Mouse (Mus musculus) right cerebral cortex, postnatal 4 days (tissue): Measurements from ENCODE around the gene Rab40b.
A peak's percentile ranks its signal among the peaks of the same experiment; 100 is the strongest.
"Not testable (repeated sequence)": the region's sequence is repeated elsewhere in the genome, so short reads cannot be mapped to it uniquely, and the experiment has no call there.

ENCODE experiments used
- DNase-seq: peaks from one replicate; pipeline ENCODE4 v3.0.0-alpha.2; 2022

Rab40b gene

DNA sequence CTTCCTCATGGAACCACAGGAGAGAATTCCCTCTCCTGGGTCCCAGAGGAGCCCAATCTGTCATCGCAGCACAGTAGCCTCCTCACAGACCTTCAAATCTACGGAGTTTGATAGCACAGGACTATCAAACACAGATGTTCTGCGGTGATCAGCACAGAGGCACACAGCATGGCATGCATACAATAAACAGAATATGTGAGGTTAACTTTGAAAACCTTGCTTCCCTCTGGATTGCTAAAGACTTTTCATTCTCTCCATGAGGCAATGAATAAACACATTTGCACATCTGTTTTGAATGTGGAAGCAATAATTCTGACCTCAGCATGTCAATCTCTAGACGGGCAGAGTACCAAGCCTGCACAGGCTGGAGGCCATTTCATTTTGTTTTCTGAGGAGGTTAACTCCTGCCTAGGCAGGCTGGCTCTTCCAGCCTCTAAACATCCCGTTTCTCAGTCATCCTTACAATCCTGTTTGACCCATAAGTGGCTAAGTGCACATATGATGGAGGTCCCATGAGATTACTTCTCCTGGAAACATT lies 20.8 kb downstream of the Rab40b start:
- no peak for DNase-seq

DNA sequence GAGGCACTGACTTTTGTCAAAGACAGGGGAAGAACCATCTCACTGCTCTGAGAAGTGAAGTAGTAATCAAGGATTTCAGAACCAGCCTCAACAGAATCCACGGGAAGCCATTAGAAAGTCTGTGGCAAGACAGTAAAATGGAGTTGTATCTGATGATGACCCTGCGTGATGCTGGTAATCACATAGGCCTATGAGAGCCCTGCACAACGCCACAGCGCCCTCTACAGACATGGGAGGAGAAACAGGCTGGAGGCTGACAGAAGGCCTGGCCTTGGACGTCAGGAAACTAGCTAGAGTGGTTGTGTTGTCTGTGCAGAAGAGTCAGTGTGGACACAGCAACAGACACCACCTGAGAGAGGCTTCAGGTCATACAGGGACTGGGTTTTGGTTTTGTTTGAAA lies 25.8 kb downstream of the Rab40b start:
- DNase-seq, result peak; percentile 9

DNA sequence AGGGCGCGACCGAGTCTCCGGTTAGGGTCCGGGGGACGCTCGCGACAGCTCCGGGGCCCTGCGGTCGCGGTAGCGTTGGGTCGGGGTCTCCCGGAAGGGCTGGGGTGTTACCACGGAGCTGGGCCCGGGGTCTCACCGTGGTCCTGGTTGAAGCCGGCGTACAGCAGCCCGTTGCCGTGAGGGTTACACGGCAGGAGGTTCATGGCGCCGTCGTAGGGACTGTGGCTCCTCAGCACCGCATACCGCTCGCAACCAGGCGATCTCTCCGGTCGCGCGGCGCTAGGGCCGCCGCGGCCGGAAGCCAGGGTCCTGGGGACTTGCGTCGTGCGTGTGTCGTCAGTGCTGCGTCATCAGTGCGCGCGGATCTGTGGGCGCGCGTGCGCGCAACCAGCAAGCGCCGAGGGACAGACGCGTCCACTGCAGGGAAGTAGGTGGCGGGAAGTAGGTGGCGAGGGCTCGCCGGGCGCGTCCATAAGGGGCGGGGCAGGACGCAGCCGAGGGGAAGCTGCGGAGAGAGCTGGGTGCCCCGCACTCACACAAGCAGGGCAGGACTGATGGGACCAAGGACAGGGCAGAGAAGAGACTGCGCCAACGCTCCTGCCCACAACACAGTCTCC lies 33.9 kb downstream of the Rab40b start, which contains the start of gene Wdr45b:
Gene Wdr45b, minus strand, starts transcription at position 355 of the 617 bp plus-strand sequence.
- peak; percentile 99 for DNase-seq

DNA sequence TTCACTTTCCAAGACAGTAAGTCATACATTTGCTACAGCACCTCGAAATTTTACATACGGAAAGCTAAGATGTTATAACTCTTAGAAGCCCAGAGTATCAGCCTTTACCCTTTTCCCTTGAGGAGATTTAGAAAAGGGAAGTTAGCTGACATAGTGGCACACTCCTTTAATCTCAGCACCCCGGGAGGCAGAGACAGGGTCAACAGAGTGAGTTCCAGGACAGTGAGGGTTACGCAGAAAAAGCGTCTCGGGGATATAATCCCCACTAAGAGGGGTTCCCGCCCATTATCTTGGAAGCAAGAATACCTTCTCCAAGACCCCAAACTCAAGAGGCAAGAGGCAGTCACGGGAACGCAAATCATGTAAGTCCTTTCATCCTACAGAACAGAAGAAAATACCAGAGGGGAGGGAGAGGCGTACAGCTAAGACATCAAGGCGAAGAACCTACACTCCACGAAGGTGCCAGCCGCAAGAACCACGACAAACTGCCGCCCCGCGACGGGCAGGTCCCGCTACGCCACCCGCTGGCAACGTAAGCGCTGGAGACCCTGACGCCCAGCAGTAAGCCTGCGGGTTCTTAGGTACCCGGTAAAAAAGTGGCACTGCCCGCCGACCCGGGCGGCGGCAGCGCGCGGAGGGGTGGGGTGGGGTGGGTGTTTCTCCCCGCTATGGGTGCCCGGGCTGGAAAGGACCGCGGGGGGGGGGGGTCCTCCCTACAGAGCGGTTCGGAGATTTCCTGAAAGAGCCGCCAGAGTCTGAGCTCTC lies 34.5 kb downstream of the Rab40b start:
- peak; percentile 48 for DNase-seq

DNA sequence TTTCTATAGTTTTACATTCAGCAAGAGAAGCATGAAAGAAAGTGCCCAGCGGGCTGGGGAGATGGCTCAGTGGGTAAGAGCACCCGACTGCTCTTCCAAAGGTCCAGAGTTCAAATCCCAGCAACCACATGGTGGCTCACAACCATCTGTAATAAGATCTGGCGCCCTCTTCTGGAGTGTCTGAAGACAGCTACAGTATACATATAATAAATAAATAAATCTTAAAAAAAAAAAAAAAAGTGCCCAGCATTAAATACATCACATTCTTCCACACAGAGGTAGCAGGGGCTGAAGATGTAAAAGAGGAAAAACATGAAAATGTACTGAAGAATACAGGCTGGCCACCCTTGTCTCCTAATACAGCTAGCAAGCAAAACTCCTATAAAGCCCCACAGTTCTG lies 39.3 kb downstream of the Rab40b start:
- DNase-seq, result not testable (repeated sequence)

DNA sequence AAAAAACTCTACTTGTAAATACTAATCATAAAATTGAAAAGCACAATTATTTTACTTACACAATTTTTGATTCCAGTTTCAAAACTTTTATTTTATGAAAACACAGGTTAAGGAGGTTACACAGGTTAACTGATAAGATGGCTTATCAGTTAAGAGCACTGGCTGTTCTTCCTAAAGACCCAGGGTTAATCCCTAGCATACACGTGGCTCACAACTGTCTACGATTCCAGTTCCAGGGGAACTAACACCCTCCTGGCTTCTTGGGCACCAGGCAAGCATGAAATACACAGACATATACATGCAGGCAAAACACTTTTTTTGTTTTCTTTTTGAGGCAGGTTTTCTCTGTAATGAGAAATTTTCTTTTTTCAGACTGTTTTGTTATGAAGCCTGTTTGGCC lies 39.9 kb downstream of the Rab40b start:
- DNase-seq, result no peak

DNA sequence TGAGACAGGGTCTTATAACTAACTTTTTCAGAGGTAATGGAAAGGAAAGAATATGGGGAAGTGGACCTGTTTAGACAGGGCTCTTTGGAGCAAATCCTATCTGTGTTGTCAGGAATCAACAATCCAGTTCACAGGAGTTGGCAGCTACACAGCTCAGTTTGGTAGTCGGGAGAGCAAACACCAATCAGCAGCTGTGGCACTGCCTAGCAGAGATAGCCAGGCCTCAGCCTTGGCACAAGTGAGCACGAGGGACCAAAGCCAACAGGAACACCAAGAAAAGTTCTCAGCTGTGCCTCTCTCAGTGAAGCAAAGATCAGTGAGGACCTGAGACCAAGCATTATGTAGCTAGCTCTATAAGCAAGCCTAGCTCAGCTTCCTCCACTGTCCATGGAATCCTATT lies 41.0 kb downstream of the Rab40b start:
- no peak for DNase-seq

DNA sequence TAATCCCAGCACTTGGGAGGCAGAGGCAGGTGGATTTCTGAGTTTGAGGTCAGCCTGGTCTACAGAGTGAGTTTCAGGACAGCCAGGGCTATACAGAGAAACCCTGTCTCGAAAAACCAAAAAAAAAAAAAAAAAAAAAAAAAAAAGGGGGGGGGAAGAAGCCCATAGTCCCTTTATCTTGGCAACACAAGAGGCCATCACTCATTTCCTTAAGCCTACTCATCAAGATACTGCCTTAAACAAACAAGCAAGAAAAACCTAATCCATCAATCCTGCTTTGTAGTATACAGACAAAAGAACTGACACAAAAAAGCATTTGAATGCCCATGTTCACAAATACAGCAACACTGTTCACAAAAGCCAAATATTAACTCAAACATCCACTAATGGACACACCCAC lies 45.6 kb downstream of the Rab40b start:
- DNase-seq, result not testable (repeated sequence)

DNA sequence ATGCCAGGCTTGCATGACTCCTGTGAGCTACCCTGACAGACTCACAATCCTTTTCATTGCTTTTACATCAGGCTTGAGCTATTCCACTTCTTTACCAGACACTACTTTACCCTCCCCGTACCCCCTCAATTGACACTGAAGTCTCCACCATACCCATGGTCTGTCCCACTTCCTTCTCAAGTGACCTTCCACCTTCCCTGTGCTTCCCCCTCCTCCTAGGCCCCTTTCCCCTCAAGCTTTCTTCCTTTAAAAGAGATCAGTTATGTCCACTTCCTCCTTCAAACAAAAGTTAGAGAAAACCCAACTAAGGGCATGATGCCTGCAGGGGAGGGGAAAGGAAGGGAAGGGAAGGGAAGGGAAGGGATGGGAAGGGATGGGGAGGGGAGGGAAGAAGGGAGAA lies 47.8 kb downstream of the Rab40b start:
- no peak for DNase-seq

DNA sequence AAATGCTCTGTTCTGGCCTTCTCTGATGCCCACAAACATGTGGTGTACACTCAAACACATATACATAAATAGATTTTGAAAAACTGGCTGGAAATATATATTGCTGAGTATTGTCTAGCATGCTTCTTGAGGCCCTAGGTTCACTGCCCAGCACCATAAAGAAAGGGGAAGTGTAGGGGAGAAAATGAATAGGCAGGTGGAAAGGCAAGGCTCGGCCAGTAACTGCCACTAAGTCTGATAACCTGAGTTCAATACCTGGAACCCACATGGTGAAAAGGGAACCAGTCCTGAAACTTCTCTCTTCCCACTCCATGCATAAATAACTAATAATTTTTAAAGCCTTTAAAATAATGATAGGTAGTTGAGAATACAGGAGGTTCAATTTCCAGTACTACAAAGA lies 48.4 kb downstream of the Rab40b start:
- DNase-seq, result no peak

DNA sequence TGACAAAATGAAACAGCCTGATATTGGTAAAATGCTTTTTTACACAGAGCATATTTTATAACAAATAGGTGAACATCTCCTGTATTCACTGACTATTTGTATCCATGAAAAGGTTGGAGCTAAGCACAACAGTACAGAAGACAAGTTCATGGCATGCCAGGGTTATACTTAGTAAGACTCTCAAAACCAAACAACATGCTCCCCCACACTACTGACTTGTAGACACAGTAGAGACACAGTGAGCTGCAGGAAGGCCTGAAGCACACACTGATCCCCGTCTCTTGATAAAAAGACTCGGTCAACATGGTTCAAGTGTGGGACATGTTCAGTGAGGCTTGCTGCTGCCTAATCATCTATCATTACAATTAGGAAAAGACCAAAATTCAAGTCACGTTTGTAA lies 56.4 kb downstream of the Rab40b start:
- DNase-seq, result no peak

DNA sequence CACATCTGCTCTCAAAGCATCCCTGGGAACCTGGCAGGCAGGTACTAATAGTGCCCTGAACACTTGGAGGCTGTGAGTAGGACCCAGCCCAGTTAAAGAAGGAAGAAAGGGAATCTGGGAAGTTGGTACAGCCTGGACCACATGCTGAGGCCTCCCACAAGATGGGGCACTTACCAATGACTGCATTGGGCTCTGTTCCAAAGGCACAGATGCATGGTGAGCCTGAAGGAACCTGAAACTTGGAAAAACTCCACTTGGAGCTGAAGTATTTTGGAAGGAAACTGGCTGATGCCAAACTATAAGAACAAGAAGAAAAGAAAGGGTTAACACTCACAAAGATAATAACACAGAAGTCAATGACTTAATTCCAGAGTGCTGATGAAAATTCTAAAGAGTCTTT lies 59.4 kb downstream of the Rab40b start:
- DNase-seq, result no peak

DNA sequence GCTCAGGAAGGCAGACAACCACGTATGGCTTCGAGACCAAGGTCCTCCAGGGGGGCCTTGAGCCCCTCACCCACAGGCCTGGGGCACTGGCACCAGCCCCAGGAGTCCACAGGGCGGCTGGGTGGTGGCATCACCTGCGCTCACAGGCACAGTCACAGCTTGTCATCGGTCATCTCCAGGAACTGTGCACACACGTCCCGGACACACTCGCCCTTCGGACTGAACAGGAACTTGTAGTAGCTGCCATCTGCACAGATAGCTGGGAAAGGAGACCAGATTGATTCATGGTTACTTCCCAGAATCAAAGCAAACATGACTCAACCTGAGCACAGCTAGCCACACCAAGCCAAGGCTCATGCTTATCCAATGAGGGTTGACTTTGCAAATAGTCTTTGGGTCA lies 59.8 kb downstream of the Rab40b start:
- DNase-seq, result no peak

DNA sequence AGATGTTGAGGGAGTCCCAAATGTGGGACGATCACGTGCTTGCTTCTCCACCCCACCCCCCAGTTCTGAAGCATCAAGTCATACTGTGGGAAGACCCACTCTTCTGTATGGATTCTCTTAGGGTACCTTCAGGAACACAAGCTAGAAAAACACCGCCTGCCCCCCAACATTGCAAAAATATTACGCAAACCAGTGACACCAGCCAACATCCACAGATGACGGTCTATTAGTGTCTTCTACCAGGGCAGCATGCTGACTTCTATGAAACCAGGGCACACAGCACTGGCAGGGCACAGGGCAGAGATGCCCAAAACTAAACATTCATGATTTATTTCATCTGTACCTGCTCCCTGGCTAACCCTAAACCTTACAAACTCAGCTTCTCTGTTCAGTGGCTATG lies 61.4 kb downstream of the Rab40b start:
- DNase-seq, result no peak

DNA sequence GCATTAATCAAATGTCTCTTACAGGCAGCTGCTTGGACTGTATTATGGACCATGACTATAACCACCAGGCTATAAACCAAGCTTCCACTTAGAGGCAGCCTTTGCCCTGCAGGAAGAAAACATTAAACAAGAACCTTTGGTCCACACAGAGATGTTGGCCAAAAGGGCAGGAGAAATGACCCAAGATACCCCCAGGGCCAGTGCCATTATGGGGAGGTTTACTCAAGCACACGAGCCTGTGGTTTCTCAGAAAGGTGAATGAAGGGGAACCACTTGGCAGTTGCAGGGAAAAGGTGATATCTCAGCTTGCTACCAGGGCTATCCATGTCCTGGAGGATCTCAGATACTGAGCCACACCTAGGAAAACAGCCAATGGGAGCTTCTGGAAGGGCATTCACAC lies 62.0 kb downstream of the Rab40b start:
- DNase-seq, result no peak

DNA sequence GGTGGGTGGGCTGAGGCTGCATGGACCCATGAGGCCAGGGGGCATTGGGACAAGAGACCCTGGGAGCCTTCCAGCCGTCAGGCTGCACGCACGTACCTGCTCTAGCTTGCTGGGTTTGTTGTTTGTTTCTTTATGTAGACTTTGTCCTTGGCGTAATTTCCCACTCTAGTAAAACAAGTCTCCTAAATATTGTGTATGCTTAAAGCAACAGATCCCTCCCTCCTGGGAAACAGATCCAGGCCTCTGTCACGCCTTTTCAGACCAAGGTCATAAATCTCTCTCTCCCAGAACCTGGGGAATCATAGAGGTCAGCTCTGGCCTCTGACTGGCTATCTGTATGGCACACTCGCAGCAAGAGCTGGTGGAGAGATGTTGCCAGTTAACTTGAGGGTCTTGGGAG lies 80.3 kb downstream of the Rab40b start:
- not testable (repeated sequence) for DNase-seq

DNA sequence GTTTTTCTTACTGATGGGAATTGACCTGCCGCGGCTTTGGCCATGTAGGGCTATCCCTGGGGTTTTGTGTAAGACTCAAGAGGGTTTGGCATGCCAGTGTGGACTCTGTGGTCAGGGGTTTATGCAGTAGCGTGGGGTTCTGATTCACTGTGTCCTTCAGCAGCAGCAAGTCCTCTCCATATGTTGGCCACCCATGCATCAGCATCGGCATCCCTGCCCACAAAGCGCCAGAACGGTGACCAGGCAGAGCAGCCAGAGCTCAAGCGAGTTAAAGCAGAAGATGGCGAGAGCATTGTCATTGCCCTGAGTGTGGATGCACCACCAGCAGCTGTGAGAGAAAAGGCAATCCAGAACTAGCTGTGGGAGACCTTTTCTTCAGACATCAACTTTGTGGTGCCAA lies 81.4 kb downstream of the Rab40b start:
- DNase-seq, result no peak
